Mouse (Mus musculus) CH12.LX (cell line): ENCODE measurements around the gene Bcl11a. TPM values are rescaled to one million over a fixed set of nuclear protein-coding genes. Genes with fewer than 3 reads are reported as not detected.
A peak's percentile ranks its signal among the peaks of the same experiment; 100 is the strongest.

Experiments used
- DNase-seq: peaks from one replicate; pipeline ENCODE4 v3.0.0-alpha.2; 2013; ENCODE audit errors: extremely low read depth
- H3K27ac ChIP-seq: 2 replicates; pipeline ENCODE4 v1.5.1; 2012; ENCODE audit warnings: low read depth, mild to moderate bottlenecking, control low read depth, moderate library complexity; ENCODE audit not compliant: insufficient read depth
- H3K27me3 ChIP-seq: replicated peaks from 2 replicates; pipeline ENCODE3; 2012; ENCODE audit warnings: inconsistent platforms
- H3K36me3 ChIP-seq, 2 experiments: replicated peaks in 1 of 2; 2 replicates each; pipeline versions ENCODE3 to v1.6.1; 2012; ENCODE audit warnings: inconsistent platforms in 1 of 2, low read length in 1 of 2, mild to moderate bottlenecking in 1 of 2, mixed read lengths in 1 of 2, moderate library complexity in 1 of 2; ENCODE audit not compliant: control insufficient read depth in 1 of 2, insufficient read depth in 1 of 2
- H3K4me1 ChIP-seq, 2 experiments: 2 replicates each; pipeline ENCODE4 v1.6.1; 2012; ENCODE audit warnings: inconsistent platforms in 1 of 2, moderate library complexity in 1 of 2; ENCODE audit not compliant: insufficient read depth in 2 of 2, control insufficient read depth in 1 of 2
- H3K4me2 ChIP-seq: 2 replicates; pipeline ENCODE4 v1.6.1; 2012; ENCODE audit warnings: low read depth, mild to moderate bottlenecking, control low read depth; ENCODE audit not compliant: poor library complexity, insufficient read depth, severe bottlenecking
- H3K4me3 ChIP-seq, 3 experiments: fragments of 150-350 bp in 1 of 3; sonication (generic) in 1 of 3; replicated peaks in 1 of 3; 2 replicates each; pipeline versions ENCODE3 to v1.5.1; 2011 to 2012; ENCODE audit warnings: low read depth in 2 of 3, low read length in 2 of 3, mild to moderate bottlenecking in 2 of 3, moderate library complexity in 2 of 3, control low read depth in 1 of 3, improper control_type of control experiment in 1 of 3, inconsistent platforms in 1 of 3, mixed read lengths in 1 of 3; ENCODE audit not compliant: poor library complexity in 1 of 3
- H3K79me2 ChIP-seq: replicated peaks from 2 replicates; pipeline ENCODE4 v1.6.1; 2012; ENCODE audit warnings: mild to moderate bottlenecking, moderate library complexity; ENCODE audit not compliant: control insufficient read depth, poor library complexity, insufficient read depth, severe bottlenecking; ENCODE audit errors: extremely low read depth
- H3K9ac ChIP-seq: 2 replicates; pipeline ENCODE4 v1.6.1; 2012; ENCODE audit warnings: low read depth, mild to moderate bottlenecking, control low read depth, moderate library complexity; ENCODE audit not compliant: insufficient read depth
- H3K9me3 ChIP-seq: replicated peaks from 2 replicates; pipeline ENCODE3; 2012; ENCODE audit warnings: low read length, inconsistent platforms, mixed read lengths
- BHLHE40 ChIP-seq: IDR thresholded peaks from 2 replicates; pipeline ENCODE4 v1.6.1; 2011; ENCODE audit warnings: mild to moderate bottlenecking, low read depth, low read length, improper control_type of control experiment
- CHD1 ChIP-seq: IDR thresholded peaks from 2 replicates; pipeline ENCODE4 v1.6.1; 2012; ENCODE audit warnings: low read depth, low read length, improper control_type of control experiment, inconsistent platforms
- CHD2 ChIP-seq: IDR thresholded peaks from 2 replicates; pipeline ENCODE4 v1.6.1; 2011; ENCODE audit warnings: low read length, improper control_type of control experiment
- E2F4 ChIP-seq: IDR thresholded peaks from 2 replicates; pipeline ENCODE4 v1.6.1; 2011; ENCODE audit warnings: low read depth, low read length, improper control_type of control experiment; ENCODE audit not compliant: insufficient replicate concordance
- ELF1 ChIP-seq: IDR thresholded peaks from 2 replicates; pipeline ENCODE4 v1.6.1; 2014; ENCODE audit warnings: low read depth, mild to moderate bottlenecking, inconsistent platforms, low read length, improper control_type of control experiment
- EP300 ChIP-seq: IDR thresholded peaks from 2 replicates; pipeline ENCODE4 v1.6.1; 2011; ENCODE audit warnings: low read length, improper control_type of control experiment
- ETS1 ChIP-seq: conservative IDR thresholded peaks from 2 replicates; pipeline ENCODE4 v1.6.1; 2012; ENCODE audit warnings: low read depth, mild to moderate bottlenecking, inconsistent platforms, low read length, improper control_type of control experiment, moderate library complexity
- HCFC1 ChIP-seq: IDR thresholded peaks from 2 replicates; pipeline ENCODE4 v1.6.1; 2012; ENCODE audit warnings: low read depth, mild to moderate bottlenecking, inconsistent platforms, low read length, improper control_type of control experiment
- JUND ChIP-seq: conservative IDR thresholded peaks from 2 replicates; pipeline ENCODE4 v1.6.1; 2011; ENCODE audit warnings: low read depth, low read length, improper control_type of control experiment
- KAT2A ChIP-seq: IDR thresholded peaks from 2 replicates; pipeline ENCODE4 v1.6.1; 2012; ENCODE audit warnings: low read length, improper control_type of control experiment, inconsistent platforms; ENCODE audit not compliant: insufficient replicate concordance
- MAFK ChIP-seq: IDR thresholded peaks from 2 replicates; pipeline ENCODE4 v1.6.1; 2011; ENCODE audit warnings: low read length, improper control_type of control experiment; ENCODE audit not compliant: insufficient replicate concordance
- MAX ChIP-seq: IDR thresholded peaks from 2 replicates; pipeline ENCODE4 v1.6.1; 2011; ENCODE audit warnings: low read length, improper control_type of control experiment
- MAZ ChIP-seq: IDR thresholded peaks from 2 replicates; pipeline ENCODE4 v1.6.1; 2012; ENCODE audit warnings: low read depth, mild to moderate bottlenecking, inconsistent platforms, low read length, improper control_type of control experiment, moderate library complexity
- MXI1 ChIP-seq: IDR thresholded peaks from 2 replicates; pipeline ENCODE4 v1.6.1; 2011; ENCODE audit warnings: mild to moderate bottlenecking, low read depth, low read length, improper control_type of control experiment
- MYC ChIP-seq: IDR thresholded peaks from 2 replicates; pipeline ENCODE4 v1.6.1; 2011; ENCODE audit warnings: low read depth, mild to moderate bottlenecking, improper control_type of control experiment, low read length
- NELFE ChIP-seq: IDR thresholded peaks from 2 replicates; pipeline ENCODE4 v1.6.1; 2011; ENCODE audit warnings: low read depth, low read length, improper control_type of control experiment
- POLR2A ChIP-seq: IDR thresholded peaks from 2 replicates; pipeline ENCODE4 v1.6.1; 2011; ENCODE audit warnings: low read depth, mild to moderate bottlenecking, improper control_type of control experiment, low read length
- RAD21 ChIP-seq: IDR thresholded peaks from 2 replicates; pipeline ENCODE4 v1.6.1; 2011; ENCODE audit warnings: low read depth, mild to moderate bottlenecking, low read length, improper control_type of control experiment, moderate library complexity
- SIN3A ChIP-seq: IDR thresholded peaks from 2 replicates; pipeline ENCODE4 v1.6.1; 2012; ENCODE audit warnings: low read length, improper control_type of control experiment, inconsistent platforms
- TBP ChIP-seq: conservative IDR thresholded peaks from 2 replicates; pipeline ENCODE4 v1.6.1; 2011; ENCODE audit warnings: low read depth, low read length, improper control_type of control experiment
- UBTF ChIP-seq: IDR thresholded peaks from 2 replicates; pipeline ENCODE4 v1.6.1; 2012; ENCODE audit warnings: low read depth, mild to moderate bottlenecking, inconsistent platforms, low read length, improper control_type of control experiment, moderate library complexity
- ZC3H11A ChIP-seq: IDR thresholded peaks from 2 replicates; pipeline ENCODE4 v1.6.1; 2012; ENCODE audit warnings: low read depth, mild to moderate bottlenecking, inconsistent platforms, low read length, improper control_type of control experiment
- ZKSCAN1 ChIP-seq: IDR thresholded peaks from 2 replicates; pipeline ENCODE4 v1.6.1; 2012; ENCODE audit warnings: low read depth, inconsistent platforms, low read length, improper control_type of control experiment, borderline replicate concordance
- ZMIZ1 ChIP-seq: IDR thresholded peaks from 2 replicates; pipeline ENCODE4 v1.6.1; 2012; ENCODE audit warnings: low read depth, mild to moderate bottlenecking, inconsistent platforms, low read length, improper control_type of control experiment
- dilution Hi-C: fragments of 300-500 bp; cut with MboI; formaldehyde crosslinking; loops from 2 replicates; pipeline ENCODE4 v1.14.3; 2020; ENCODE audit warnings: low sequenced_read_pairs; ENCODE audit not compliant: extremely low pct_unique_long_range_greater_than_20kb, extremely low pct_ligation_motif_present
- in situ Hi-C: fragments of 300-500 bp; cut with MboI; formaldehyde crosslinking; loops from 3 replicates; pipeline ENCODE4 v1.14.3; 2019; ENCODE audit warnings: low sequenced_read_pairs, low pct_ligation_motif_present, low pct_unique_long_range_greater_than_20kb, mixed read lengths
- polyA plus RNA-seq: library from polyadenylated mRNA; unstranded; fragments of >175 nt; gene quantifications from 2 replicates; pipeline ENCODE4 v1.2.1, GENCODE M21; 2012; ENCODE audit warnings: low read depth; ENCODE audit not compliant: insufficient read length
- total RNA-seq, 2 experiments: library from RNA; depleted of rRNA; stranded (reverse); fragments of 300-350 nt in 1 of 2; fragments of >200 nt in 1 of 2; gene quantifications; 2 replicates each; pipeline ENCODE4 v1.2.3; 2012 to 2014

The Bcl11a gene
- total and polyA plus RNA-seq, 3 experiments = 6.8 to 57.9 (median 13.9) TPM

DNA sequence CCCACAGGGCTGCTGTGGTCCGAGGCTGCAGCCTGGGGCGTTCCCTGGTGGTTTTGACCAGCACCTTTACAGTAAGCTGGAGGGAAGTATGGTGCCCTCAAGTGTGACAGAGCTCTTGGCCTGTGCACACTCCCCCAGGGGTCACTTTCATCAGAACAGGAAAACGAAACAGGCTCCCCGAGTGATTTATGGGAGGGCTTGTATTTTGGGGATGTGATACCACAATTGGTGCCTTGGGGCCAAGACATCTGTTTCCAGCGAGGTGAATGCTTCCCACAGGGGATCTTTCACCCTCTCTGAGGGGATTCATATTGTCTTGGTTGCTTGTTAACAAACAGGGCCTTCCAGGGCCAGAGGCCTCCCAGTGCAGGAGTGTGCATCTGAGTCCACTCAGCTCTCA, 122.5 kb downstream of the Bcl11a start (continued):
- TF ChIP-seq EP300 (peak; percentile 95), SIN3A (peak; percentile 69; the same call in 1 of the 2 replicates), POLR2A (no peak)
- TF ChIP-seq, all 38 proteins: peak for 18

DNA sequence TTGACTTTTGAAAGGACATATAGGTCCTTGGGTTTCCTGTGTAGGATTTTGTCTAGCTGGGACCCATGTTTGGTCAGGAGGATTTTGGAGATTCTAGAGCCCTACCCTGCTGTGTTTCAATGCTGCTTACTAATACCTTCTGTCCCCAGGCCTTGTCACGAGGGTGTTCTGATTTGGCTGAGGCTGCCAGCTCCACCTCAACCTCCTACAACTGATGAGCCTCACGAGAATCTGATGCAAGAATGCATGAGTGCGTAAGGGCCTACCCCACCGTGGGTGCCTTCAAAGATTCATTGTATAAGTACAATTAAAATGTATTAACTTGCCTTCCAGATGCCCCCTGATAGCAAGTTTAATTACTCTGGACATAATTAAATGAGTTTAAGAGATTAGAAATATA, 123.4 kb downstream of the Bcl11a start:
- Histone ChIP-seq H3K27me3 (no peaks in the 10 kb centered on the region), H3K79me2 (no peaks in the 10 kb centered on the region), H3K9ac (no peak overlapping the region), H3K27ac (no peak overlapping the region), H3K9me3 (no peaks in the 10 kb centered on the region), H3K4me2 (no peak overlapping the region), H3K36me3 (no peaks in the 10 kb centered on the region), H3K4me3 (no peak overlapping the region), H3K4me1 (peaks cover 22 to 84% of the 10 kb centered on the region in 2 experiments)
- peak; percentile 77 for DNase-seq
- dilution Hi-C loops = no loop called here
- TF ChIP-seq ETS1 (peak; percentile 26; the same call in 1 of the 2 replicates), ELF1 (no peak), NELFE (no peak), MAFK (no peak), RAD21 (no peak), BHLHE40 (peak; percentile 62; the same call in 1 of the 2 replicates)
- in situ Hi-C loops = loop anchor here (5.0 kb wide), 1 partner anchor 41 kb away; no protein-coding TSS in a partner anchor

DNA sequence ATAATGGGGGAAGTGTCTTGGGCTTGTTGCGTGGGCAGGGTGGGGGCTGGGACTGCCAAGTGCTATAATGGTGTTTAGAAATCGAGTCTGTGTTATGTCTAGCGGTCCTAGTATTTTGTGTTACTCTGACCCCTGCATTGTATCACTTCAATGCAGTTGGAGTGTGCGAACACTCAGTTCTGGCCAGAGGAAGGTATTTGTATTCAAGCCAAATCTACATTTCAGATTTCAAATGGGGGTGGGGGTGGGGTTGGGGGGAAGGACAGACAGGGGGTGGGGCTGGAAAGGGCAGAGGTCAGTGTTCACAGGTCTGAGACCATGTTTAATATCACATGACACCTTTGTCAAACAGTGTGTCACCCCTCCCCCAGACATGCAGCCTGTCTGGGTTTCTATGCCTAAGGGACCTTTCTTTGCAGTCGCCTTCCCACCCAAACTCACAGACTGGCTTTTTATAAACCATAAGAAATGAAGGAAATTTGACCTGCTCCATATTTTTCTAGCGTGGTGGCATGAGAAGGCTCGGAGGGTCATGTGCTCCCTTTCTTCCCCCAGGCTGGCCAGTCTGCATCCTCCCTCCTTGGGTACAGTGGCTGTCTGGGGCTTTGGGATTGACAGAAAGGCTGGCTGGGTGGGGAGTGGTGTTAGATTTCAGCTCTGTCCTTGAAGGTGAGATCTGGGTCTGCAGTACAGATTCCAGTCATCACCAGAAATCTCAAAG, 124.9 kb downstream of the Bcl11a start:
- H3K27me3 ChIP-seq = no peaks in the 10 kb centered on the region
- no peak overlapping the region for H3K4me3 ChIP-seq
- dilution Hi-C loops = no loop called here
- no peak for DNase-seq
- no peaks in the 10 kb centered on the region for H3K36me3 ChIP-seq
- H3K27ac ChIP-seq = no peak overlapping the region
- no peak overlapping the region for H3K9ac ChIP-seq
- in situ Hi-C loops = loop anchor here (5.0 kb wide), 1 partner anchor 40 kb away; no protein-coding TSS in a partner anchor
- no peaks in the 10 kb centered on the region for H3K79me2 ChIP-seq
- H3K4me2 ChIP-seq = no peak overlapping the region
- no peak; the same call in 1 of the 2 replicates for TF ChIP-seq CHD2
- no peak for TF ChIP-seq CHD1
- TF ChIP-seq MYC = no peak
- no peak for TF ChIP-seq ZC3H11A
- no peak for TF ChIP-seq TBP
- no peak for TF ChIP-seq KAT2A
- TF ChIP-seq MAZ = no peak
- no peak for TF ChIP-seq UBTF
- no peak for TF ChIP-seq RAD21
- TF ChIP-seq MXI1 = no peak
- TF ChIP-seq MAX = no peak
- TF ChIP-seq ZKSCAN1 = no peak
- no peak for TF ChIP-seq E2F4
- no peak for TF ChIP-seq HCFC1
- no peak for TF ChIP-seq NELFE
- TF ChIP-seq ZMIZ1 = no peak
- no peak for TF ChIP-seq JUND
- peaks cover 22 to 85% of the 10 kb centered on the region in 2 experiments for H3K4me1 ChIP-seq
- no peaks in the 10 kb centered on the region for H3K9me3 ChIP-seq
